Mouse (Mus musculus): ENCODE measurements around the gene Lepr. TPM values are rescaled to one million over a fixed set of nuclear protein-coding genes. Genes with fewer than 3 reads are reported as not detected.

Gene Lepr
- polyA plus RNA-seq (2012; rRNA removed; ENCODE audit: low replicate concordance): 1.3 and 4.0 TPM in 2 replicates

GRCm38 (mm10) chr4:101717367-101718121 lies at the start of gene Lepr:
Lepr (plus strand) TSS chr4:101717404.

GRCm38 (mm10) chr4:101843923-101844322 lies 126.7 kb downstream of the Lepr start, which contains the start of gene B020004J07Rik:
B020004J07Rik (minus strand) TSS chr4:101844023.

Other genes with a start within 250 kb of the Lepr start
- gene Dnajc6, start 220.8 kb upstream of the Lepr start, polyA plus RNA-seq (2012; rRNA removed; ENCODE audit: low replicate concordance): 1.0 and 1.6 TPM in 2 replicates
- gene Leprot, start 69.7 kb upstream of the Lepr start, polyA plus RNA-seq (2012; rRNA removed; ENCODE audit: low replicate concordance): 39.4 and 67.6 TPM in 2 replicates
- not detected in 2 replicates for gene B020004J07Rik, start 126.6 kb downstream of the Lepr start, polyA plus RNA-seq (2012; rRNA removed; ENCODE audit: low replicate concordance)
- gene C130073F10Rik, start 176.4 kb downstream of the Lepr start, polyA plus RNA-seq (2012; rRNA removed; ENCODE audit: low replicate concordance): not detected in 2 replicates
- not detected in 2 replicates for gene Gm12800, start 191.7 kb downstream of the Lepr start, polyA plus RNA-seq (2012; rRNA removed; ENCODE audit: low replicate concordance)
- not detected in 2 replicates for gene Gm12794, start 223.0 kb downstream of the Lepr start, polyA plus RNA-seq (2012; rRNA removed; ENCODE audit: low replicate concordance)

Data from mammary gland, adult 2 months (tissue).